Mouse (Mus musculus): Measurements from ENCODE around the gene Rpp25. TPM values are rescaled to one million over a fixed set of nuclear protein-coding genes. Genes with fewer than 3 reads are reported as not detected.

Rpp25 gene
- total RNA-seq (2023): not detected

DNA sequence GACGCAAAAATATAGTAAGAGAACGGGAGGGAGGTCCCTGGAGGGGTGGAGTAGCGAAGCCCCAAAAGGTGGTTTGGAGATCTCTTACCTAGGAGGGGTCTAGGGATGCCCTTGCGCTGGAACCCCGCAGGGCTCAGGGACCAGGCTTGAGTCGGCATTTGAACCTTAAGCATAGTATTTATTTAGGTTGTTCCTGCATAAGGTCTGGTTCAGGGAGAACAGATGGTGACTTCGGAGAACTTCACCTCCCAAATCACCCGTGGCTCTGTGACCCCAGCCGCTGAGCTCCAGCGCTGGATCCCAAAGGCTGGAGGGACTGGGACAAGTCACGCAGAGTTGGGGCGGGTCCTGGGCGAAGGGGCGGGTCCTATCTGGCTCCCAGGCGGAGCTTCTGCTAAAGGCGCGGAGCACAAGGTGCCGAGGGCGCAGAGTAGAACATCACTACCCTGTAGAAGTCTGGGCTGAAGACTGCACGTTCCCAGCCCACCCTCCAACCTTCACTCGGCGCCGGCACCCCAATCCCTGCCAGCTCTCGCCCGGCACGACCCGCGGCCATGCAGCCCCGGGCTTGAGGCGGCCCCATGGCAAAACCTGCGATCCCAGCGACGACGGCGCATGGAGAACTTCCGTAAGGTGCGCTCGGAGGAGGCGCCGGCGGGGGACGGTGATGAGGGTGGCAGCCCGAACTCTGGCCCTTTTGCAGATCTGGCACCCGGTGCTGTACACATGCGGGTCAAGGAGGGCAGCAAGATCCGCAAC is at the start of gene Rpp25:
Gene Rpp25 (plus strand): TSS at position 405 of the 759 bp plus-strand sequence.

DNA sequence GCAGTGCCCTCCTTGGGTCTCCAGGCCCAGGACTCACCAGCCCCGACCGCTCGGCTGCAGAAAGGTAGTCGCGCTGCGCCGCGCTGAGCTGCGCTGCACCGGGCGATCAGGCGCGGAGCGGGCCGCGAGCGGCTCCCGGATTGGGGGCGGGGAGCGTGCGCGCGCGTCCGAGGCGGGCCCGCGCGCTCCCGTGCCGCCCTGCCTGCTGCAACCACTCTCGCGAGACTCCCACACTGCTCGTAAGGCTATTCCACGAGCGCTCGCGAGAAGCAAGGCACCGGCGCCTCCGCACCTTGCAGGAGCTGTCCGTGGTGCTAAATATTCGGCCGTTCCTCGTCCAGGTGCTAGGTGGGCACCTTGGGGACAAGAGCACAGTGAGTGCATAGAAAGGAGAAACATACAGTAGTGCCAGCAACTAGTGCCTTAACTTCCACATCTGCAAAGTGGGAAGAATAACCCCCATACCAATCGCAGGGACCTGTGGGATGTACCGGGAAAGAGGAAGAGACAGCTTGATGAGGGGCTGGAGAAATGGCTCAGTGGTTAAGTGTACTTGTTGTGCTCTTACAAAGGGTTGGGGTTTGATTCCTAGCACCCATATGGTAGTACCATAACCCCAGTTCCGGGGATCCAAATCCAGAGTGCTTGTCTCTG is 35.8 kb upstream of the Rpp25 start, which contains the start of gene Scamp5:
Gene Scamp5 (minus strand): TSS at position 165 of the 654 bp plus-strand sequence.

DNA sequence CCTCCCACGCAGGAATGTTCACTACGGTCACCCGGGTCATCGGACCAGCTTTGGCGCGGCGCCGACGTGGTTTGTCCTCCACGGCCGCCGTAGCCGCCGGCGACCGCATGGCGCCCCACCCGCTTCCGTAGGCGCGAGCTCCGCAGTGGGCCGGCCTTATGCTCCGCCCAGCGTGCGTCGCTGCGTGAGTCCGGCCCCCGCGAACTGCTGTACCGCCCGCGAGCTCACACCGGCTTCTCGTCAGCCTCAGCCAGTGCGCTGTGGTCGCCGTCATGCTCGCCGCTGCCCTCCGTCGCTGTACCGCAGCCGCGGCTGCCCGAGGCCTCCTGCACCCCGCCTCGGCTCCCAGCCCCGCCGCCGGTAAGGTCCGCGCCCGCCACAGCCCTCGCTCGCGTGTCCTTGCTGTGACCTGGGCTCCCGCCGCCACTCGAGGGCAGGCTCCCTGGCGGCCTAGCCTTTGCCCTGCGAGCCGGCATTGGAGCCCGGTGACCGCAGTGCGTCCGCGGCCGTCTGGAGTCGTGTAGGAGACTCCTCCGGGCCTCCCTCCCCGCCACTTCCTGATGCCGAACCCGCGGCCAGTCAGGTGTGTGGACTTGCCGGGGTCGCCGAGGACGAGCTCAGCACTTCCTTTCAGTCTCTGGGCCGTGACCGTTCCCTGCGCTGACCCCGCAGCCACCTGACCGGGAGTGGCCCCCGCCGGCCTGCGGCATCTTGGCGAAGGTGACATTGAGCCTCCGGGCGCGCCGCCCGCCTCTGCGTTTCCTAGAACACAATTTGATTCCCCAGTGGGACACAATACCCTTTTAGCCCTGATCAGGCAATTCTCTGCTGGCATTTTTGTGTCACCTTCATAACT is 17.5 kb downstream of the Rpp25 start, which contains the start of gene Cox5a:
Gene Cox5a (plus strand): TSS at position 219 of the 856 bp plus-strand sequence.

DNA sequence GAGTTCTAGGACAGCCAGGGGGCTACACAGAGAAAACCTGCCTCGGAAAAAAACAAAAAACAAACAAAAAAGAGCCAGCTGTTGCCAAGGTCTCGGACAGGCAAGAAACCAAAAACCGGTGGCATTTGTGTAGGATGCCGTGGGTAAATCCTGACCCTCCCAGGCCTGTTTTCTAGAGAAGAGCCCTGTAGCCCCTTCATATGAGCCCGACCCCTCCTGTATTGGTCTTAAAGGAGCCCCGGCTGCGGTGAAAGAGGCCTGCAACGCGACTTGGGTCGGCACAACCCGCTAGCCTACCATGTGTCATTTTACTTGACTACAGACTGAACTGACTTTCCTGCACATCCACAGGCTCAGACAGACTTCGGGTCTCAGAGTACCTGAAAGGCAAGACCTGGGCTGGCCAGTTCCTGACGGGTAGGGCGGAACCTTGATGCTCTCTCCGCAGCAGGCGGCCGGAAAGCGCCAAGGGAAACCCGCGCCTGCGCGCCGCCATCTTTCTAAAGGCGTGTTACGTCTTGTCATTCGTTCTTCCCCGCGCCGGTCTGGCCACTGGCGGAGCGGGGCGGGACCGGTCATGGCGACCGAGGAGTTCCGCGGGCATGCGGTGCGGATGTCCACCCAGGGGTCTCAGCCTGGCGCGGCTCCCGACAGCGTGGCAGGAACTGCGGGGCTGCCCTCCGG is 33.4 kb downstream of the Rpp25 start, which contains the start of gene Fam219b:
Gene Fam219b (plus strand): TSS at position 485 of the 684 bp plus-strand sequence.

DNA sequence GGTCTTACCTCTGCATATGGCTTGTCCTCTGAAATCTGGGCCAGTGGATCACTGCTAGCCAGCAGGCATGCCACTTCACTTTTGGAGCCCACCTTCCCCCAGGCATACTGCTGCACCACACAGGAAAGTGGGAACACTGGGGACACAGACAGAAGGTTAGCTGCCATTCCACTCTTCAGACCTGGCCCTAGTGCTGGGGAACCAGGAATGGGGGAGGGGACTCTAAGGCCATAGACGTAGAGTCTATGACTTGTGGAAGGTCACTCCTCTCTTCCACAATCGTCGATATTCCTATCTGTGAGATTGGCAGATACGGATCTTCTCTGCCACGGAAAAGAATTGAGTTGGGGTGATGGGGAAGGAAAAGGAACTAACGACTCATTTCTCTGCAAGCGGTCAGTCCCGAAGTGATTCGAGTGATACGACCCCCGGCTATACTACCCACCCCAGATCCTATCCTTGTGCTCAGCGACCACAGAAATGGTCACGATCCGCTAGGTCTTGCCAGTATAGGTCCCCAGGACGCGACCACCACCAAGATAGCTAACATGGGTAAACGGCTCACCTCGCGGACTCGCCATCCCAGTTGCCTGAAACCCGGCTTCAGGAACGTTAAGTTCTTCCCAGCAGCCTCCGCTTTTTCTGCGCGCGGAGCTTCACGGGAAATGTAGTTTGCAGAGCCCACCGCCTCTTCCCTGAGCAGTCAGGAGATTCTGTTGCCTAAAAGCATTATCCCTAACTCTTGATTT is 48.5 kb downstream of the Rpp25 start, which contains the start of gene Mpi:
Gene Mpi (minus strand): TSS at position 625 of the 749 bp plus-strand sequence.

Other genes with a start within 250 kb of the Rpp25 start
- 10 to 100 TPM; 49.3 to 55.2 TPM for gene 1700017B05Rik, start 241.4 kb upstream of the Rpp25 start, total RNA-seq (2023)
- 10 to 100 TPM; 28.2 to 29.6 TPM for gene Ppcdc, start 63.9 kb upstream of the Rpp25 start, total RNA-seq (2023)
- 1 to 10 TPM; 1.0 to 1.9 TPM for gene Scamp5, start 36.0 kb upstream of the Rpp25 start, total RNA-seq (2023)
- 100 to 1,000 TPM; 108 to 123 TPM for gene Cox5a, start 17.2 kb downstream of the Rpp25 start, total RNA-seq (2023)
- 10 to 100 TPM in 1 of 2 experiments, 1 to 10 TPM in 1; 6.3 to 12.4 TPM for gene Fam219b, start 33.5 kb downstream of the Rpp25 start, total RNA-seq (2023)
- gene Mpi, start 48.7 kb downstream of the Rpp25 start, total RNA-seq (2023): 10 to 100 TPM in 1 of 2 experiments, 1 to 10 TPM in 1; 9.3 to 10.5 TPM
- gene Scamp2, start 56.9 kb downstream of the Rpp25 start, total RNA-seq (2023): 100 to 1,000 TPM; 144 to 146 TPM
- 10 to 100 TPM; 28.4 to 33.6 TPM for gene Ulk3, start 85.4 kb downstream of the Rpp25 start, total RNA-seq (2023)
- not detected for gene Cplx3, start 102.3 kb downstream of the Rpp25 start, total RNA-seq (2023)
- gene Lman1l, start 116.7 kb downstream of the Rpp25 start, total RNA-seq (2023): not detected
- gene Csk, start 149.6 kb downstream of the Rpp25 start, total RNA-seq (2023): 100 to 1,000 TPM; 197 to 212 TPM
- not detected for gene Cyp1a2, start 179.7 kb downstream of the Rpp25 start, total RNA-seq (2023)
- gene Cyp1a1, start 183.9 kb downstream of the Rpp25 start, total RNA-seq (2023): not detected
- 10 to 100 TPM; 14.9 to 15.3 TPM for gene Edc3, start 204.5 kb downstream of the Rpp25 start, total RNA-seq (2023)